Mouse (Mus musculus) spleen, adult 2 months (tissue): ENCODE data around the gene Cdc25b.

Experiments
- CTCF ChIP-seq: fragments of 200-500 bp; IDR thresholded peaks from 2 replicates; pipeline ENCODE4 v1.5.1; 2011; ENCODE audit warnings: mild to moderate bottlenecking, inconsistent platforms; ENCODE audit not compliant: insufficient read depth, insufficient read length, insufficient replicate concordance; ENCODE audit errors: extremely low read depth
- POLR2A ChIP-seq: fragments of 200-500 bp; IDR thresholded peaks from 2 replicates; pipeline ENCODE4 v1.6.1; 2011; ENCODE audit warnings: low read depth, low read length, inconsistent platforms

DNA sequence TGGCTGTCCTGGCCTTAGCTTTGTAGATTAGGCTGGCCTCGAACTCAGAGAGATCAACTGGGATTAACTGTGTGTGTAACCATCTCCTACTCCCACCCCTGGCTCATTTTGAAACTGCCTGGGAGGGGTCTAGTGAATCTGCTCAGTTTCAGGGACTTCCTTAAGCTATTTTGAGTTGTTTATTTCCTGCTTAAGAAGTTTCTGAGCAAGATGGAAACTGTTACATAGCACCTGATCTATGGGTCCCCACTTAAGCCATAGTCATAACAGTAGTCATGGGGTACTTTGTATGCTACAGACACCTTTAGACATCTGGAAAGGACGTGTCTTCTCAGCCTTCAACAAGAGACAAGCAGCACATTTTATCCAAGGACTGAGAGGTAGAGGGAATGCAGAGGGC lies 14.0 kb downstream of the Cdc25b start:
- TF ChIP-seq POLR2A (no peak), CTCF (no peak)
